Mouse (Mus musculus) lung, adult 2 months (tissue): ENCODE data around the gene Fam214b.

Experiments used
- CTCF ChIP-seq: fragments of 200-500 bp; IDR thresholded peaks from 2 replicates; pipeline ENCODE4 v1.5.1; 2011; ENCODE audit warnings: mild to moderate bottlenecking, low read length, control low read depth; ENCODE audit not compliant: insufficient read depth
- POLR2A ChIP-seq: fragments of 200-500 bp; IDR thresholded peaks from 2 replicates; pipeline ENCODE4 v1.6.1; 2011; ENCODE audit warnings: low read depth, mild to moderate bottlenecking, control low read depth, low read length, borderline replicate concordance; ENCODE audit errors: extremely low read depth

GRCm38 (mm10) chr4:43032501-43032900, 13.5 kb downstream of the Fam214b start:
- TF ChIP-seq CTCF: no peak
- no peak for TF ChIP-seq POLR2A
